Mouse (Mus musculus): ENCODE data around the gene Tmem161a. TPM values are rescaled to one million over a fixed set of nuclear protein-coding genes. Genes with fewer than 3 reads are reported as not detected.
"Not testable (repeated sequence)": the region's sequence is repeated elsewhere in the genome, so short reads cannot be mapped to it uniquely, and the experiment has no call there.

Gene Tmem161a
- total RNA-seq, 2 experiments from 2014 or later = 43.5 to 57.1 TPM

DNA sequence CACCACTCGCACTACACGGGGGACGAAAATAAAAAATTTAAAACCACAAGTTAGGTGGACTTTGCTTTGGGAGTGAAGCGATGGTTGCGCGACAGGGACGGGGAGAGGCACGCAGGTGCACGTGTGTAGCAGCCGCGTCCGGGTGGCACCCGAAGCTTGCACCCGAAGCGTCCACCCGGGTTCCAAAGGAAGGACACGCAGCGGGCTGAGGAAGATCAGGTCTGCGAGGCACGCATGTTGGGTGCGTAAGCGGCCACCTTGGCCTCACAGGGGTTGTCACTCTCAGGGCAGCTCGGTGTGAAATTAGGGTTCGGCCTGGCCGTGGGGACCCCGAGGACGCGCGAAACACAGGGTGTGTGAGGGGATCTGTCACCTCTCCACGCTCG lies 39.6 kb downstream of the Tmem161a start:
- no peak for DNase-seq

DNA sequence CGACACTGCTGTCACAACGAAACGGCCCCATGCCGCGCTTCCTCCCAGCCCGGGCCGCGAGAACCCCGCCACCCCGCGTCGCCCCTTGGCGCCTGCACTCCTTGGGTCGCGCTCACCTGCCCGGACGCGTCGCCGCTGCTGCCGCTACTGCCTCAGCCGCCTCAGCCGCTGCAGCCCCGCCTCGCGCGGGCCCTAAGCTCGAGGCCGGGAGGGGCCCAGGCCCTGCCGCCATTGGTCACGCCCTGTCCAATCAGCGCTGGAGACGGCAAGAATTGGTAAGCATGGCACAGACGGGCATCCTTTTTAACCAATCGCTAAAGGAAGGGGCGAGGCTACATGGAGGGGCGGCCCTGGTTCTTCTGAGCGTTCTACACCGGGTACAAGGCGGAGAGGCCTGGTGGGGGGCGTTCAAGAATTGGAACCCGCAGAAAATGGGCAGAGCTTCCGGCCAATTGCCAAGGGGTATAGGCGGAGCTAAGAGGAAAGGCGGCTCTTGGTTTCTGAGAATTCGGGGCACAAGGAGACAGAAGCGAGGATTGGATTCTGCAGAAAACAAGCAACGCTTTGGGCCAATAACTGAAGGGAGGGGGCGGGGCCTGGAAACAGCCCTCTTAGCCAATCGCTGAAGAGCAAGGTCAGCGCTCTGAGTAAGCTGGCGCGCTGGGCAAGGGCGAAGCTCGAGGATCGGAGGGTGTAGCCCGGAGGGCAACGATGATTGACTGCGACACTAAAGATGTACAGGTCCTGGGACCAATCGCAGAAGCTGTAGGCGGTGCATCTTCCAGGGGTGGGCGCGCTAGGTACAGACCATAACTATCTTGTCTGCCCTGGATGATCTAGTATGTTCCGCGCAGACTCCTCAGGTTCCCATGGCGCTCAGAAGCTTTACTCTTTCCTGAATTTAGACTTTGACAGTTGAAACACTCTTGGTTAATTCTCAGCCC lies 40.2 kb downstream of the Tmem161a start, which contains the start of gene Slc25a42:
TSS of gene Slc25a42 (minus strand) at position 194 of the 944 bp plus-strand sequence.
- peak; percentile 99 for DNase-seq

DNA sequence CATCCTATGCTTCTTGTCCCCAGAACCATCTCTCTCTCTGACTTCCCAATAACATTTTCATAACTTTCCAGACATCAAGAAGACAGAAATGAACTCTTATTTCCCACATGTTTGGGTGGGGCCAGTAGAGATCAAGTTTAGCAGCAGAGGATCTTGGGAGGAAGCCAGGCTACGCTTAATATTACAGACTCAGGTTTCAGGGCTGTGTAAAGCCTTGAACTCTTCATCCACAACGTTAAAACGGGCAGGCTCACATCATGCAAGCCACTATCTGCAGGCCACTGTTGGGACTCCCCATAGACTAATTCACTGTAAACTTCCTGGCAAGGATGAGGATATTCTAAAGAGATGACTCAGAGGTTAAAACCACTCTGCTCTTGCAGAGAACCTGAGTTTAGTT lies 42.3 kb downstream of the Tmem161a start:
- DNase-seq = no peak

DNA sequence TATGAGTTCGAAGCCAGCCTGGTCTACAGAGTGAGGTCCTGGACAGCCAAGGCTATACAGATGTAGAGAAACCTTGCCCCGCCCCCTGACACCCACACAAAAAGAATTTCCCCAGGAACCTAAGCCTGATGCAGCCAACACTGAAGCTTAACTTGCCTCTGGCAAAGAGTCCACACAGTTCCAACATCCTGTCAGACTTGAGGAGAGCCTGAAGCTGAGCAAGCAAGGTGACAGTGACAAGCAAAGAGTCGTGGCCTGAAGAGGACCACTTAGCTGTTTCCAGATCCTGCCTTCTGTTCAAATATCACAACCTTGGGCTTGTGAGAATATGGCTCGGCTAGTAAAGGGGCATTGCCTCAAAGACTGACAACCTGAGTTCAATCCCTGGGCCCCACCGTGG lies 42.9 kb downstream of the Tmem161a start:
- DNase-seq = no peak

DNA sequence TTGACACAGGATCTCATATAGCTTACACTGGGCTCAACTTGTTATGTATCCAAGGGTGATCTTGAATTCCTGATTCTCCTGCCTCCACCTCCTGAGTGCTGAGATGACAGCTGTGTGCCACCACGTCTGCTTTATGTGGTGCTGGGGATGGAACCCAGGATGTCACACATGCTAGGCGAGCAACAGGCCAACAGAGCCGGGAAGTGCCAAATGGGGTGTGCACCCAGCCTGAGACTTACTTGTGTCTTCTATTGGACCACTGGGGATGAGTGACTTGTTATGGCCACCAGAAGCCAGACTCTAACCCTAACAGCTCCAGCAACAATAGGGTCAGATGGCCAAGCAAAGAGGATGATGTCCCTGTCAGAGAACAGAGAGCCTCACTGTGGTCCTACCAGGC lies 44.0 kb downstream of the Tmem161a start:
- DNase-seq = not testable (repeated sequence)

DNA sequence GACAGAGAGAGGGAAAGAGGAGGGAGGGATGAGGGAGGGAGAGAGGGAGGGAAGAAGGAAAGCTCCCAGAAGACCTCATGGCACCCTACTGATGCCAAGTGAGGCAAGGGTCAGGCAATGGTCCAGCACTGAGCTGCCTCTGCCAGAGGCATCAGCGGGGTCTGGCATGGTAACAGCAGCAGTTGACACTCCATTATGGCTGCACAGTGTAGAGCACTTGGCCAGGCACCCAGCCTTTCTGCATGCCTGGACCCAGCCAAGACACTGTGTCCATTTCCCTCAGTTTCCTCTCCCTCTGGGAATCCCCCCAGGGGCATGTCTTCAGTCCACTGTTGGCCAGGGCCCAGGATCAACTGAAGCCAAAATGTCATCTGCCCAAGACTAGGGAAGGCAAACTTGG lies 44.4 kb downstream of the Tmem161a start:
- peak; percentile 71 to 82 for DNase-seq

DNA sequence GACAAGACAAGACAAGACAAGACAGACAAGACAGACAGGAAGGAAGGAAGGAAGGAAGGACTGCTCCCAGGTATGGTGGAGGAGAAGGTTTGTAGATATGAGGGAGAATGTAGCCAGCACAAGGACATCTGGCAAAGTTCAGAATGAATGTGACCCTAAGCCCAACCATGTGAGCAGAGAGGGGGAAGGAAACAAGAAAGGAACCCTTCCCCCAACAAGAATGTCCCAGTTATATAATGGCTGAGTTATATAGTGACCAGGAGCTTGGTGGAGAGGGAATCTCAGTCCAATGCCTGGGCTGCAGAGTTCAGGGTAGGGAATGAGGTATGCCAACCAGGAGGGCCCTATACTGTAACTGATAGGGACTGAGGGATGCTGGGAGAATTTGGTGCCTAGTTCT lies 45.3 kb downstream of the Tmem161a start:
- DNase-seq = no peak

DNA sequence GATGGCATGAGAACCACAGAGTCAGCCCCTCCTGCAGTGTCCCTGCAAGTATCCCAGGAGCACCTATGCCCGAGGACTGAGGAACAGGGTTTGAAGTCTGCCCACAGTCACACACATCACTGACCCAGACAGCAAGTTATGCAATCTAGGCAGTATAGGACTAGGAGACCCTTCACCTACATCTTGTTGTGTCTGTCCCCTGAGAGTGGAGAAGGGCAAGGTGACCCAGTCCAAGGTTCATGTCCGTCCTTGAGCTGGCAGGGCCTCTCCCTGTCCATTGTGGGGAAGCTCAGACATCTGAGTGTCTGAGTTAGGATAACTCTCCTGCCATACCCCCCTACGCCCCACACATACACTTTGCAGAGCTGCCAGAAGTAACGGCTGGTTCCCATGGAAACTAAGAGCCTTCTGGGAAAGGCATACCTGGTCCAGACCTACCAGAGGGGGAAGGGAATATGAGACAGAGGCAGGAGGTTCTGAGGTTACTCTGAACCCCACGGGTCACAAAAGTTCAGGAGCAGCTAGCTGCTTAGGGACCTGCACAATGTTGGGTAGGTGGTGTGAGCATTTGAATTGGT lies 47.0 kb downstream of the Tmem161a start:
- no peak for DNase-seq

DNA sequence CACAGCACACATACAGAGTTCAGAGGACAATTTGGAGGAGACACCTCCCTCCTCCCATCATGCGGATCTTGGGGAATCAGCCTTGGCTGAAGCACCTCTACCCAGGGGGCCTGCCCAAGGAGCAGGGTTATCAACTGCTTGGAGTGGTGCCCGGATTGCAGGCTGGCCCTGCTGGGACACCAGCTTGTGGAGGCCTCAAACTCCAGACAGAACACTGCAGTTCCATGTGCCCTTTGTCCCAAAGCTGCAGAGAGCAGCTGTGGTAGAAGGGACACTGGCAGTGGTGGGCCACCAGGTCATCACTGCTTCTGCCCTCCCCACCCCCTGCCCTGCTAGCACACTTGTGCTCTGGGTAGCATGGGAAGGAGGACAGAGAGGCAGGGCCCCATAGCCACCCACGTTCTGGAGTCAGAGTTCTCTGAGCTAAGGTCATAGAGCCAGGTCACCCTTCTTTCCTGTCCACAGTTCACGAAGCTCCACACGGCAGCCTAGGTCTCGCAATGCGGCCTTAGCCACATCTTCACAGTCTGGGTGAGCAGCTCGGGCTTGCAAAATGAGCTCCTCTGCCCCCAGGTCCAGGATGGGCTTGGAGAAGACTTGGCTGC lies 48.2 kb downstream of the Tmem161a start:
- DNase-seq = no peak

DNA sequence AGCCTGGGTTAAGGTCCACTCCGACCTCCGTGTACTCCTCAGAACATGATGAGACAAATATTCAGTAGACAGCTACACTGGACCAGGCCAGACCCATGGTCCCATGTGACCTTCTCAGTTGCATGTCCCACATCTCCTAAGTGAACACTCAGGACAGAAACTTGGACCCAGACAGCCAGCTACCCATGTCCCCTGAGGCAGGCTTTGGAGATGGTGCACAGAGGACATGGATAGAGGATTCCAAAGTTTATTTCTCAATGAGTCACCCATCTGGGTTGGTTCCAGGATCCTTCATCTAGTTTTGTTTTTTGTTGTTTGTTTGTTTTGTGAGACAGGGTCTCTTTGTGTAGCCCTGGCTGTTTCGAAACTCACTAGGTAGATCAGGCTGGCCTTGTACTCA lies 48.8 kb downstream of the Tmem161a start:
- DNase-seq = no peak

DNA sequence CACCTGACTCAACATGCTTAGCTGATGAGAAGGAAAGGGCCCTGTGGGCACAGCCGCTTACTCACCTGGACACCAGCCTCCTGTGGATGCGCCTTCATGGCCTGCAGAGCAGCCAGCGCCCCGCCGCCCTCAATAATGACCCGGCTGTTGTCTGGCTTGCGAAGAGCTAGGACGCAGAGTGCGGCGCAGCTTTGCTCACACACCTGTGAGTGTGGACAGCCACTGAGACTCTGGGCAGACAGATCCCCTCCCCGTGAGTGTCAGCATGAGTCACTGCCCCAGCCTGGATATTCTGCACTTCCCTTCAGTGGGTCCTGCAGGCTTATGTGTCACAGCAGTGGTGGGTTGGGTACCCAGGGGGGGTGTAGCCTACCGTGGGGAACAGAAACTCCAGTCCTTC lies 49.9 kb downstream of the Tmem161a start:
- no peak for DNase-seq

DNA sequence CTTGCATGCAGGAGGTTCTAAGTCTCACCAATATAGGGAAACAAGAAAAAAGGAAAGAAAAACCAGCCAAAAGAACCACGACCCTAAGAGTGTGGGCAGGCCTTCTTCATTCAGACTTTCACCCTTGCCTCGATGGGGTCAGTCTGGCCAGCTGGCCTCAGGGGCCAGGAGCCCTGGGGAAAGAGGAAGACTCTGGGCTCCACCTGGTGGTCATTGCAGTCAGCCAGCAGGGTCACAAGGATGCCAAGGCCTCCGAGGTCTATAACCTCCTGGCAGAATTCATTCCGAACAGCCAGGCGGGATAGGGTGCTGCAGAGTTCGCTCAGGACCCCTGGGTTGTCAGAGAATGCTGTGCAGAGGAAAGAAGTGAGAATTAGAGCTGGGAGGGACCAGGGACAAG lies 51.2 kb downstream of the Tmem161a start:
- no peak for DNase-seq

DNA sequence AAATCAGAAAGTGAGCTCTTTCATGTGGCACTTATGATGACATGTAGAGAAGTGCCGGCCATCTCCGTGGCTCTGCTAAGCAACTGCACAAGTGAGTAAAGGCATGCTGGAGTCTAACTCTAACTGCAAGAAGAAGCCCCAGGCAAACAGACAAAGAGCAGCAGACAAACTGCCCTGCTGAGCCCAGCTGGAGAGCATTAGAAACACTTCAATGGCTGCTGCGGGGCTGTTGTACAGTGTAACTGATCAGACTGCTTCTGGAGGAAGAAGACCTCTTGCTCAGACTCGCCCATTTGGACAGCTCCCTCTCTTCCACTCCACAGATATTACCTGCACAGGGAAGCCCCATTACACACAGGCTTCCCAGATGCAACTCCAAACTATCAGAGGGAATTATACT lies 55.8 kb downstream of the Tmem161a start:
- DNase-seq = no peak

DNA sequence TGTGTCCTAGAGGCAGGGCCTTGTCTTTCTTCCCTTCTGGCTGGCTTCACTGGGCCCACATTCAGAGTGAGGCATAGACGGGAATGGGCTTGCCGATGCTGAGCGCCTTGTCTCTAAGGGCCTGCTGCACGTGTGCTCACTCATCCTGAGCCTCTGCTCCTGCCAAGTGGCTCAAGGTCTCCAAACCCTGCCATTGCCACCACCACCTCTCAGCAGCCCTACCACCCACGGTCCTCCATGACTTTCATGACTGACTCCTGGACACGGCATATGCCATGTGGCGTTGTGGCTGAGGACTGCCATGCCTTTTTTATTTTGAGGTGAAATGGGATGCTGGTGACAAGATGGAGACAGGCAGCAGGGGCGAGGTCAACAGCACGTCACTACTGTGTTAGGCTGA lies 58.7 kb downstream of the Tmem161a start:
- no peak for DNase-seq

Other genes with a start within 250 kb of the Tmem161a start
- gene Gatad2a, start 176.0 kb upstream of the Tmem161a start, total RNA-seq (2021) = 10 to 100 TPM; 31.4 to 33.4 TPM
- gene Mau2, start 129.6 kb upstream of the Tmem161a start, total RNA-seq (2021) = 10 to 100 TPM; 77.3 to 80.9 TPM
- gene Sugp1, start 129.5 kb upstream of the Tmem161a start, total RNA-seq (2021) = 10 to 100 TPM; 47.0 to 51.3 TPM
- gene Tm6sf2, start 99.4 kb upstream of the Tmem161a start, total RNA-seq (2021) = 1 to 10 TPM; 5.0 to 8.5 TPM
- gene Hapln4, start 88.9 kb upstream of the Tmem161a start, total RNA-seq (2021) = 10 to 100 TPM; 73.7 to 91.3 TPM
- gene Ncan, start 51.5 kb upstream of the Tmem161a start, total RNA-seq (2021) = 100 to 1,000 TPM; 167 to 170 TPM
- gene Nr2c2ap, start 41.0 kb upstream of the Tmem161a start, total RNA-seq (2021) = 10 to 100 TPM; 25.4 to 30.5 TPM
- 10 to 100 TPM; 14.0 to 15.3 TPM for gene Rfxank, start 33.2 kb upstream of the Tmem161a start, total RNA-seq (2021)
- 10 to 100 TPM; 43.9 to 50.8 TPM for gene Borcs8, start 32.9 kb upstream of the Tmem161a start, total RNA-seq (2021)
- gene Mef2b, start 32.6 kb upstream of the Tmem161a start, total RNA-seq (2021) = under 1 TPM; 0.27 to 0.38 TPM
- 10 to 100 TPM; 44.8 to 49.7 TPM for gene Slc25a42, start 39.9 kb downstream of the Tmem161a start, total RNA-seq (2021)
- gene Sugp2, start 61.9 kb downstream of the Tmem161a start, total RNA-seq (2021) = 100 to 1,000 TPM; 118 to 126 TPM
- gene Armc6, start 62.1 kb downstream of the Tmem161a start, total RNA-seq (2021) = 10 to 100 TPM; 47.0 to 50.5 TPM
- 10 to 100 TPM; 77.3 to 86.6 TPM for gene Homer3, start 110.5 kb downstream of the Tmem161a start, total RNA-seq (2021)
- gene Ddx49, start 130.1 kb downstream of the Tmem161a start, total RNA-seq (2021) = 10 to 100 TPM; 39.7 to 40.2 TPM
- 100 to 1,000 TPM; 129 to 133 TPM for gene Cope, start 130.2 kb downstream of the Tmem161a start, total RNA-seq (2021)
- 100 to 1,000 TPM; 116 to 127 TPM for gene Cers1, start 143.4 kb downstream of the Tmem161a start, total RNA-seq (2021)
- 10 to 100 TPM; 11.2 to 18.7 TPM for gene Gdf1, start 157.5 kb downstream of the Tmem161a start, total RNA-seq (2021)
- 10 to 100 TPM; 70.4 to 72.6 TPM for gene Upf1, start 180.9 kb downstream of the Tmem161a start, total RNA-seq (2021)
- under 1 TPM; 0.32 to 0.91 TPM for gene Comp, start 201.2 kb downstream of the Tmem161a start, total RNA-seq (2021)

All from layer of hippocampus, postnatal 36 days (tissue).